Mouse (Mus musculus) c-Kit-positive CD71-positive TER-119-negative erythroid progenitor cells, embryonic 14.5 days (primary cell): ENCODE results near the gene Lpp.

Source experiments
- DNase-seq: peaks from one replicate; pipeline ENCODE4 v3.0.0-alpha.2; 2013; ENCODE audit warnings: low read depth

The Lpp gene

DNA sequence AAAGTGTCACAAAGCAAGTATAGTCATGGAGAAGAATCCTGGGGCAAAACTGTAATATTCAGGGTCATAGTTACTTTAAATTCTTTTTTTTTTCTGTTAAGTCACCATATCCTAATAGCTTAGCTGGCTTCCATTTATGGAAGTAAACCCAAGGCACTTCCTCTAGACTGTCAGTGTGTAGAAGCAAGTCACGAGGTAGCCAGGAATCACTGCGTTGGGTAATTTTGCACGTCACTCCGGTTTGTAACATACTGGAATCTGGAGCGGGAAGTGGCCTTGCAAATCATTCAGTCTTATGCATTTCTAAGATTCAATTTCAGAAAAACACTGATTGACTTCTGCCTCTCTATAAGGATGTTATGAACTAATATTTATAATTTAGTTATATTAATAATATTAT is 232.3 kb downstream of the Lpp start:
- no peak for DNase-seq

DNA sequence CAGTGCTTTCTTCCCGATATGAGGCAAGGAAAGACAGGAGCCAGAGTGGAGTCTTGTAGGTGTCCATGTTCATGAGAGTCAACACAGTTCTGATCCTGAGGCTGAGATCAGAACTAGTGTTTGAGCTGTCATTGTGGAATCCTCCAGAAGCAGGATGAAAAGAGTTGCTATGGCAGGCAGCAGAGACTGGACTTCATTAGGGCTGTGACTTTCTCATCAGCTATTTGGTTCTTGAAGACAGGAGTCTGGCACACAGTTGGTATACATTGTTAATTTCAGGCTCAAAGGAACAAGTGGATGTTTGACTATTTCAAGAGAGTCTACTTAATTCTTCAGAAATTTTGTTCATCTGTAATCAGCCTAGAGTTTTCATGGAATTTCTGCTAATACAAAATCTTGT is 235.5 kb downstream of the Lpp start:
- no peak for DNase-seq

DNA sequence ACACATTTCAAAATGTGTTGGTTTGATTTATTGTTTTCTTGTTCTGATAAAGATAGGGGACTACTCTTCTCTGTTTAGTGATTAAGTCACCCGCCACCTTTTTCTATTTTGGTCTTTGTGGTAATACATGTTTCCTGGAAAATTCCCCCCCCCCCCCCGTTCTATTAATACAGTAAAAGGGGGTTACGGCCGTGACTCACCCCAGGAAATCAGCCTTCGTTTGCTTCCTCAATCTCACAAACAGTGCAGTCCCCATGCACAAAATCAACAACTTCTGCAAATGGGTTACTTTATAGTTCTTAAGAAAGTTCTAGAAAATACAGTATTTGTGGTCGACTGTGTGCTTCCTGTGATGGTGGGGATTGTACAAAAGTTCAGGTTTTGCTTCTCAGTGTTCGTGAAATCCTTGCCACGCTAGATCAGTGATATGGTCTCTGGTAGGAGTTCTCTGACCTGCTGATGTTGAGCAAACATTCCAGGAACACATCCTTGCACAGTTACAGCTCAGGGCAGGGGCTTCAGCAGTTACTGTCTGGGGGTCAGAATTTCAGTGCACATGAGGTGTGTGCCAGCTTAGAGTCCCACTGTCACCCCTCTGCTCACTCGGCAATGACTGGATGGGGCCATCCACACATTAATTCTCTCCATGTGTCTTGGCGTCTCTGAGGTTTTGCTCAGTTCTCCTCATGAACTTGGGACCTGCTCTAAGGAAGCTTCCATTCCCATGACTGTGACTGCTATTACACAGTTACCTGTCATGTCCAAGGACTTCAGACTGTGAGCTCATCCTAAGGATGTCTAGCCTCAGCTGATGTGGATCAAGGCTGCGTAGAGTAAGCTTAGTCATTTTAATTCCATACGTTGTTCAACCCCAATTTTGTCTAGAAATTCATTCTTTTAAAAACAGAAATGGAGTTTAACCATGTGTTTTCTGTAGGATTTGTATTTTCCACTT is 236.2 kb downstream of the Lpp start:
- DNase-seq, result no peak

DNA sequence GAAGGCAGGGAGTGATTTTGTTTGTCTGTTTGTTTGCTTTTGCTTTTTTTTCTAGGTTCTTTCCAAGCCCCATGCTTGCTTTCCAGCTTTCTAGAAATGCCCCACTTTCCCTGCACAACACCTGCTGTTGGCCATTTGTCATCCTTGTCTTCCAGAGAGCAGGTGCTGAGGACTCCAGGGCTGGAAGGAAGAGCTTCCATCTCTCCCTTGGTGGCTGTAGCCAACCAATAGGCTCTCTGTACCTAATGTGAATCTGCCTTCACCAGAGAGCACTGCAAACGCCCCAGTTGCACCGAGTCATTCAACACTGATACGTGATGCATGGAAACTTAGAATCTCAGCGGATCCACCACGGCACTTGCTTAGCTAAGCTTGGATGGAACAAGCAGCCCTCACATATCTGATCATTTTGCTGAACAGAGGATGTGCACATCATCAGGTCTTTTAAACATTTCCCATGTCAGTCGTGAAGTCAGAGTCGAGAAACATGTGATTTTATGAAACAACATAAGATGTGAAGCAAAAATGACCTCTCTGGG is 242.1 kb downstream of the Lpp start:
- no peak for DNase-seq

DNA sequence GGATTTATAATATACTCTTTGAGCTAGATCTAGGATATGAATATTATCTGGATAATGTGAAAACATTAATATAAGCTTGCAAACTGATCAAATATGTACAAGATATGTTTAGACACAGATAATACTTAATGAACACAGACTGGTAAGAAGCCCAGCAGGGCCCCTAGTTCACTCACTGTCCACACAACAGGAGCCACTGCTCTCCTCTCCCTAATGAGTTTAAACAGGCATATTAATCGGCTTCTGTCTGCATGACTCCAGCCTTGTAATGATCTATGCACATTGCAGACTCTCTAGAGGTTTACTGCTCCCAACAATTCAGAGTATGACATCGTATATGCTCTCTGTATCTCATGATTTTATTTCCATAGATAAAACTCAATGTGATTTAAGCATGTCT is 243.6 kb downstream of the Lpp start:
- DNase-seq, result no peak

DNA sequence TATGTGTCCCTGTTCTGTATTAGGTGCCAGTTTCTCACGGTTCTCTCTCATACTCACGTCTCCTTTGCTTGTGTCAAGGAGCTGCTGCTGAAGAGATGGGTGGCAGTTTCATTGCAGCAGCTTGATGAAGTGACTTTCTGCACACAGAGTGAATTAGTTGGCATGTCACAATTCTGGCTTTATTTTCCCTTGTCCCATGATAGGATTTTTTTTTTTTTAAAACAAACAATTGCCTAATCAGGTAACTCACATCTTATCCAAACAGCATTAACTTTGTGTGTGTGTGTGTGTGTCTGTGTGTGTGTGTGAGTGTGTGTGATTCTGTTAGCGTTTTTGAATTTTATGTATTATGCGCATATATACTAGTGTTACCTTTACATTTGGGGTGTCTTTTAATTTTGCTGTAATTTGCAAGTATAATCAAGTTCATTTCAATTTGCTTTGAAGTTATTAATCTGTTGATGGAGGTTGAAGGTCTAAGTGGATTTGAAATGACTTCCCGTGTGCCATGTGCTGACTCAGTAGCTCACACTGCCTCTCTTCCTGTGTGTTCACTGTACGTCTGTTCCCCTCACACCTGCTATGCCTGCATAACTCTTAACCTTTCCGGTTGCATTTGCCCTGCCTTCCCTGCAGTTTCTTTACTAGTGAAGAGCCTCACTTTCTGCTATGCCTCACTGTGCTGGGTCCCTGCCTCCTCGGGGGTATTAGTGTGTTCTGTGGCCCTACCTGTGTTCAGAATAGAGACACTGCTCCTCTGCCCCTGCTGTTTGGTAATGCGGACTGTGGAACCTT is 247.9 kb downstream of the Lpp start:
- DNase-seq, result no peak

DNA sequence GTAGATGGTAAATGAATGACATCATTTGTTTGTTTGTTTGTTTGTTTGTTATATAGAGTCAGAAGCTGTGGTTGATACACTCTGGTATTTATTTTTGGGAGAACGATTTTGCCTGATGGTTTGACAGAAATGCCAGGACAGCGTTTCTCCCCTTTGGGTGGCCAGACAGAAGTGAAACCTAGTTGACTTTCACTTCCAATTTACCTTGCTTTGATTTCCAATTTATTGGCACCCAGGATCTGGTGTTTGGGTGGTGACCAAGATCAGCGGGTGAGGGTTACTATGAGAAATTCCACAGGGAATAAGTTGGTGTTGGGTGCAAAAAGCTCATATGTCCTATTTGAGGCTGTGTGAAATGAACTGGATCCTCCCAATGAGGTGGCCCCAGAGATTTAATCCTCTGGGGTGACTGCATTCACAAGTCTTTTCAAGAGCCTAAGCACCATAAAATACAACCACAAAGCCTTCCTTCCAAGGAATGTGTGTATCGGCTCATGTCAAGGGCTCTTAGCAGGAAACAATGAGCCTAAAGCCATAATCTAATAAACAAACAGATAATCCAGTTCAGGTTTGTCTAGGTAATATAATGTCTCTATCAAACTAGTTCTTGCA is 249.8 kb downstream of the Lpp start:
- DNase-seq, result no peak

DNA sequence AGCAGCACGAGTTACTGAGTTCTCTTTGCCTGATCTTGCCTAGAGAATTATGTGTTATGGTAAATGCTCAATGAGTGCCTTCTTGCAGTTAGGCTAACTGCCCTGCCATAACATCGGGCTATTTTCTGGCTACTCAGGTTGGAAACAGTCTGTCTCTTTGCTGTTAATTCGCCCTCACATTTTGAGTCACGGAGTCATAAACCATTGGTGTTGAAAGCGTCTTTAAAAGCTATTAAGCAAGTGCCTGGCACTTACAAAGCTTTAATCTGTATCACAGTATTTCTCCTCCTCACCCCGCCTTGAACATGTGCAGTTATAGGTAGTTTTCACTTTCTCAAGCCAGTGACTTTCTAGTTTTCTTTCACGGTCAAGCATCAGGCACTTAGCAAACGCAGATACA is 250.8 kb downstream of the Lpp start:
- DNase-seq, result no peak

DNA sequence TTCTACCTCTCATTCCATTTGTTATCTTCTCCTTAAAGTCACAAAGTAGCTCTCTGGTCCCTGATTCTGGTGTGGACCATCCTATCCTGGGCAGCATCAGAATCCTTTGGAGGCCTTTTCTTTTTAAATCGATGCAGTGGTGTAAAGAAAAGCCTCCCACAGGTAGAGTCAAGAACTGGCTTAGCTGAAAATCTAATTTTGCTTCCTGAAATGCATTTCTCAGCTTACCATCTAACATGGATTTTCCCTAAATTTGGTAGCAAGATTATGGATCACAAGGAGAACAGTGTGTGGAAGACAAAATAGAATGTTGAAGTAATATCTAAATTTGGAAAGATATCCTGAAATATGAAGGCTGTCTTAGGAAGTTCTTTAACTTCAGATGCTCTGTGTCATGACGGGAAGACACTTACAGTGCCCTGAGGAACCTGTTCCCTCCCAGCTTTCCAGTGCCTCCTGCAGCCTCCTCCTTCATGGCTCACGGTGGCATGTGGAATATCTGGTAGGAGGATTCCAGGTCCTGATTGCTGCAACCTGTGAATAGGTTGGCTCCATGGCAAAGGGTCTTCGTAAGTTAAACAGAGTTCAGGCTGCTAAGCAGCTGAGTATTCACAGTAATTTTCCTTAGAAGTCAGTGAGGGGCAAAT is 251.6 kb downstream of the Lpp start:
- no peak for DNase-seq

DNA sequence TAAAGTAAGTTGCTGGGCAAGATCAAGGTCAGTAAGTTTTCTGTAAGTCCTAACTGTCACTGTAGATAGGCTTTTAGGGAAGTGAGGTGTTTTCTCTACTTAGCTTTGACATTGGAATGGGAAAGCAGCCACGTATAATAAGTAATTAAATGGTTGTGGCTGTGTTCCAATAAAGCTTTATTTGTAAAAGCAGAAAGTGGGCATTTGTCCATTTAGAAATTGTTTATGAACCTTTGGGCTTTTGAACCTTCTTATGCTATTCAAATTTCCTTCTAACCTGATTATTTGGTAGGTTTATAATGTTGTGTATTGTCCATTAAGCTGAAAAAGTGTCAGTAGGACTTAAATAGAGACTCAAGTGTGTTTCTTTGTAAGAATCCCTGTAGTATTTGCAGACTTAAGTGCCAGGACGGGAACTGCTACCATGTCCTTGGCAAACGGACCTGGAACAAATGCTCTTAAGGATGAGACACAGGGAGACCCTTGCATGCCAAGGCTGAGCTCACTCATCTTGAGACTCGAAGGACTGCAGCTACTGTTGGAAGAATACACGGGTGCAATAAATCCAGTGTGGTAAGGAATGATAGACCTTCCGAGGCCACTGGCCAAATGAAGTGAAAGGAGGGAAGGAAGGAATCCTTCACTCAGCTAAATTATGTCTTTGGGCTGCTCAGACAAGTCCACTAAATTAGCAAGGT is 252.7 kb downstream of the Lpp start:
- no peak for DNase-seq

DNA sequence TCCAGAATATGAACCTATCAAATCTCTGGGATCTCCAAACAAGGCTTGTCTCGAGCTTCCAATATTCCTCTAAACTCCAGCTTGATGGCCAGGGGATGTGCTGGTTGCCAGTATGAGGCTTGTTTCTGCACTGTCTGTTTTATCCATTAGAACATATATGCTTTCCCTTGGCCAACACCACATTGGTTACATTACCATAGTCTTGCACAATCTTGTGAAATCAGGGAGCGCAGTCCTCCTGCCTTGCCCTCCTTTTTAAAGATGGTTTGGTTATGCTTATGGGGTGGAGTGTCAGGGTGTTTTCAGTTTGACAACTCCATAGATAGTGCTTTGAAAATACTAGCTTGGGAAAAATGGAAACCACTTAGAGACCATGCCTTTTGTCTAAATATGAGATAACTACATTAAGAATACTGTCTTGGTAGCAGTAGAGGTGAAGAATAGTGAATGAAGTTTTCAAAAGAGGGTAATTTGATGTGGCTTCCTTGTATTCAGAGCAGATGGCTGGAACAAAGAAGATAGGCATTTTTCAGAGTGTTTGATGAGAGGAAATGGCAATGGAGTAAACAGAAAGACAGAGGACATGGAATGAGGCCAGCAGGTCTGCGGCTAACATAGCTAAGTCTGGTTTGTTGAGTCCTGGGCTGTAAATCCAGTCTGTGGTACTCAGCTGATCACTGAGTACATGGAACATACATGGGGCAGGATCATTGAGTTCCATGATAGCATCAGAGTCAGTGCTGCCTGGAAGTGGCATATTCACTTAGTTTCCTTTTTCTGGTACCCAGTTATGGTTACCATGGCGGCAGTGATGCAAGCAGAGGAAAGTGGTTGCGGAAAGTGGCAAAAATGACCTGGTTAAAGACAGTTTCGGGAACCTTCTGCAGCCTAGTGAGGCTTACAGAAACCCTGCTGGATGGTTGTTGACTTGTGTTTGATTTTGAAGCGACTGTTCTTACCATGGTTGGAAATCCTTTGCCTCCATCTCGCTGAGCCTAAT is 258.6 kb downstream of the Lpp start:
- no peak for DNase-seq

DNA sequence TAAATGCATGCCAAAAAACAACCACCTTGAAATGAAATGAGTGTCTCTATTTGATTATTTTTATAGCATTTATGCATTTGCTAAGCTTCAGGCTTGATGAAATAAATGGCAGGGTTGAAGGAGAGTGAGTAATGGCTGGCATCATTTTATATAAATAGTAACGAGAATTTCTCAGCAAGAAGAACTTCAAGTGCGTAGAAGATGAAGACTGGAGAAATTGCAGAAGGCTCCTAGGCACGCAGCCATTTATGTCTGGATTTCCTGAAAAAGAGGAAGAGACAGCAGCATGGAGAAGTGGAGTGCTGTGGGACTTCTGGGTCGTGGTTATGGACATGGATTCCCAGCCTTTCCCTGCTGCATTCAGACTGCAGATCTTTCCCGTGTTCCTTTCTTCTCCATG is 259.7 kb downstream of the Lpp start:
- no peak for DNase-seq

DNA sequence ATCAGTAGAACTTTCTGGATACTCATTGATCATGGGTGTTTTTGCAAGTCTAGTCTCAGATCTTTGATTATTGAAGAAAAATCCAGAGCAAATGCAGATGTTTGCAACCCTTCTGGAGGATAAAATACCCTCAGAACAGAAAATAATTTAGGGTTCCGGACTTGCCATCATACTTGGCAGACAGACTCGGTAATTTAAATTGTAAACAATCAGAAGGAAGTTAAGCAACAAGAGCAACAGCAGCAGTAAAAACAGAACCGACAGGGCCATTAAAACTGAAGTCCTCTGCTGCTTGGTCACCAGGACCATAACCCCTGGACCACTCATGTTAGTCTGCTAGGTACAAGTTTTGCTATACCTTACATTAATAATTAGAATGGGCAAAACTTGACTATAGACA is 261.8 kb downstream of the Lpp start:
- DNase-seq, result no peak

DNA sequence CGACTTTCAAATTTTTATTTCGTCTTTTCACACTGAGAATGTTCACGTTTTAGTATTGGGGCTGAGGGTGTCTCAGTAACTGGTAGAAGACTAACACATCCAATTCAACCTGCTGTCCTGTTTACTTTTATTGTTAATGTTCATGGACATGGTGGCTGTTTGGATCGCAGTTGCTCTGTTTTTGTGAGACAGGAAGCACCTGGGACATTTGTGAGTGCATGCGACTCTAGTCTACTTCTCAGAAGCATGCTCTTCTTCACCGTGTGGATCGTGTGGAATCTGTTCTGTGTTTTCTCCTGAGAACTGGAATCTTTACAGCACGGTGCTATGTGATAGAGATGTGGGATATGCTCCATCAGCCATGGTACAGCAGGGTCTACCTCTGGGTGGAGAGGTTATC is 262.7 kb downstream of the Lpp start:
- DNase-seq, result no peak

DNA sequence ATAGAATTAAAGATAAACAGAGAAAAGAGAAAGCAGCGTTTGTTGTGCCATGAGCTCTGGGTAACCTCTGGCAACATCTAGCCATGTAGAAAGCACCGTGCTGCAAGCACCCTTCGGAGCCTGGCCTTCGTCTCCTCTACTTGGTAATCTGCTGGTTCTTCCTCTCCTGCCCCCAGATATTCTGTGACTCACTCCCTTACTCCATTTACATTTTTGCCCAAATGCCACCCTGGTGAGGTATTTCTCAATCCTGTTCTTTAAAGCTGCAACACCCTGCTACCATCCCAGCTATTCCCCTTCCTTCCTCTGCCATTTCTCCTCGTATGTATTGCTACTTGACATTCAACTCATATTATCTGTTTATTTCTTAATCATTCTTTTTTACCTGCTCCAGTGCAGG is 263.4 kb downstream of the Lpp start:
- DNase-seq, result no peak

DNA sequence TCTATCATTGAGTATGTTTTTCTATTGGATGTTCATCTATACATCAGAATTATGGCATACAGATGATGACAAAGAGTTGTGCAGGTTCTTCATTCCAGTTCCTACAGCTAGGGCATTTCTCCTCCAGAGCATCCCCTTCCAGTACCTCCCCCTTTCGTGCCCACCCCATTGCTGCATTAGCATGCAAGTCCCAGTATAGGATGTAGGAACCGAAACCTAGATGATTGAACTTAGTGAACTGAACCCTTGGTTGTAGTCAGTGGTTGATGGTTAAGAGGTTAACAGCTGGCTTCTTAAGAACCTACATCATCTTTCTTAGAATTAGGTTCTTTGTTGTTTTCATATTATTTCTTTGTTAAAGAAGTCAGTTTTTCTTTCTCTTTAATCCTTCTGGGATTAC is 265.7 kb downstream of the Lpp start:
- DNase-seq, result no peak

DNA sequence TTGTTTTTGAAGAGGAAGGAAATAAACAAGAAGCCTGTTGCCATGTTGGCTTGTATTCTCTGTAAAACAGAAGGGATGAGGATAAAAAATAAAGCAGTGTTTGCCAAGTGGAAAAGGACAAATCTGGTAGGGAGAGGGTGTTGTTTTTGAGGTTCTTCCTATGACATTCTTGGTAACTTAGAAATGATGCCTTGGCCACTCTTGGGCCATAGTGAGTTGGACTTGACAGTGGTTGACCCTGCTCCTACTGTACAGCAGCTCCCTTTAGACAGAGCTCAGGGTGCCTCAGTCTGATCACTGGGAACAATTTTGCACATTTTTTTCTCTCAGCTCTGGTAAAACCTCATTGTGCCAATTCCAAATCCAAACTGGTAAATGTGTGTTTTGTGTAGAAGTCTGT is 270.8 kb downstream of the Lpp start:
- DNase-seq, result no peak

DNA sequence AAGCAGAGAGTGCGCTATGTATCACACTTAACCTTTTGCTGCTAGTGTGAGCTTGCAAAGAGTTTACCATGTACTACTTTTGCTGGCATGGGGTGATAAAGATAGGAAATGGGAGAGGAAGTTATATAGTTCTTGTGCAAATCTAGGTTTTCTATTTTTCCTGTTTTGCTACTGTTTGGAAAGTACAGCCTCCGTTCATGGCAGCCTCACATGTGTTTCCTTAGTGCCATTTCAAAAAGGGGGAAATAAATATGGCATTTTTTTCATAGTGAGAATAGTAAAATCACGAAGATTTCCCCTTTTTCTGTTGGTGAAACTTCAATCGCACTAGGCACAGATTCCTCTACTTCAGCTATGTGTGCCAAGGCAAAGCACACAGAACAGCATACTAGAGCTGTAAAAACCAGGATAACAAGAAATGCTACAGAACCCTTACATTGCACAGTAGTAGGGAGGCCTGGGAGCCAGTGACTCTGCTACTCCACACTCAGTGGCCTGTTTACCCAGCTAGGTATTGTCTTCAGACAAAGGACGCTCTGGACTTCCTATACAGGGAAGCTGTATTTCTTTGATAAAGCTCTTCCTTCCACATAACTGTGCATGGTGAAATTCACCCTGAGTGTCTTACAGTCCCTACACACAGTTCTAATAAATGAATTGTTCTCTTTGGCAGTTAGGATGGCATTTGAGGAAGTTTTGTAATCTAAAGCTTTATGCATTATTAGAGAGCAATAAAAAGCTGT is 276.6 kb downstream of the Lpp start:
- no peak for DNase-seq

DNA sequence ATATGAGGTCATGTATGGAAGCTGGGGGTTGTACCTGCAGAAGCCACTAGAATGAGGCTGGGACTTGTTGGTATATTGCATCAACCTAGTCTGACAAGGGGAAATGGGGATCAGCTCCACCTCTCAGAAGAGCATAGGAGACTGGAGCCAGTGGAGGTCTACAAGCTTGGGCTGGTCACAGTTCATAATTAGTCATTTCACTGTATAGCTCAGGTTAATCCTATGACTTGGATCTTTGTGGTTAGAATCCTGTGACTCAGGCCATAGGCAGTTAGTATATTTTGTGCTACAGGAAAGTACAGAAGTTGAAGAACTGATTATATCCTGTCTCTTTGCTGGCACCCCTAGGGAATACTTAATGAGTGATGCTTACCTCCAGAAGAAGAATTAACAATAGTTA is 285.6 kb downstream of the Lpp start:
- no peak for DNase-seq

DNA sequence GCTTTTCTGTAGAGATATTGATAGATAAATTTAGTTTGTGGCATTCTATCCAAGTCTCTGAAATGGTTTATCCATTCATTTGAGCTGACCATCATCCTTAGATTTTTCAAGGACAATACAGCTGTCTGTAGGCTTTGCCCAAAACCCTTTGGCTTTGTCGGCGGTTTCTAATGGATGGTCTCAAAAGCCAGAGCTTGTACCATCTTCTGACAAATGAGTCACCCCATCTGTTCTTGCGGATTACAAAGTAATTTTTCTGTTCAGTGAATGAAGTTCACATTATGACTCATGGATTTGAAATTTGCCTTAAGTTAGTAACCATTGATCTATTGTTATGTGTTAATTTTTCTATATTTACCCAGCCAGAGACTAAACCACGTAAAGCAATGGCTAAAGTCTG is 301.8 kb downstream of the Lpp start:
- no peak for DNase-seq
